Mouse (Mus musculus) lung, adult 10 weeks (tissue): ENCODE data around the gene Elf3. TPM values are rescaled to one million over a fixed set of nuclear protein-coding genes. Genes with fewer than 3 reads are reported as not detected.

Experiments used
- polyA plus RNA-seq: library from polyadenylated mRNA; stranded (reverse); fragments of 350-450 nt; fragmentation: Illumina TruSeq; extraction: RNeasy Lipid Tissue Mini Kit (QIAGEN cat#74804); gene quantifications from one replicate; pipeline ENCODE4 v1.2.3, GENCODE M21; 2014; ENCODE audit warnings: low read depth, low replicate concordance; ENCODE audit not compliant: insufficient read depth

Elf3 gene
- polyA plus RNA-seq: 18.8 TPM

DNA sequence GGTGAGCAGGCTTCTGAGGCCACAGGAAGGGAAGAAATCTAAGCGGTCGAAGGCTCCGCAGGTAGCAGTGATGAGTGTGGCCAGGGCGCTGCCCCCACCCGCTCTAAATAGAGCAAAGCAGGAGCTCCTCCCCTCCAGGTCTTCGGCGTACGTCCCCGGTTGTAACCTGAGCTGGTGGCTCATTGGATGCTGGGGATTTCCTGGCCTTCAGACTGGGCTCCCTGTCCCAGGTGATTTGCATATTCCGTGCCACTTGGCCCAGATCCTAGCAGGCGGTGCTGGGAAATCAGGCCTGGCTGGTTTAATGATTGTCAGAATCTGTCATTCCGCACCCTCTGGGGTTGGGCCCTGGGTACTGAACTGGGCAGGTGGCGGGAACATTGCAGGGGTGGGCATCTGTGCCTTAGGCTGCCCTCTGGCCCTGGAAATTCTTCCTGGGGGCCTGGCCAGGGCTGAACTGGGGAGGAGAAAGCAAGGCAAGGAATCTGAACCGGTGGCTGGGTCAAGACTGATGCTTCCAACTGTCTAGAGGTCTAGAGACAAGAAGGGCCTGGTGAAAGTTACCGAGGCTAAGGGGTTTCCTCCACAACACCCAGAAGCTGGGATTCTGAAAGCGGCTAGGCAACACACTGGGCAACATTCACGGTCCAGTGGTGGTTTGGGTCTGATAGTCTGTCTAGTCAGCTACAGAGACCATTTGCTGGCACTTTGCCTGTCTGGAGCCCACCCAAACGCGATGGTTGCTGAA is at the start of gene Elf3:
Gene Elf3 (minus strand): TSS at position 189 of the 748 bp plus-strand sequence.

DNA sequence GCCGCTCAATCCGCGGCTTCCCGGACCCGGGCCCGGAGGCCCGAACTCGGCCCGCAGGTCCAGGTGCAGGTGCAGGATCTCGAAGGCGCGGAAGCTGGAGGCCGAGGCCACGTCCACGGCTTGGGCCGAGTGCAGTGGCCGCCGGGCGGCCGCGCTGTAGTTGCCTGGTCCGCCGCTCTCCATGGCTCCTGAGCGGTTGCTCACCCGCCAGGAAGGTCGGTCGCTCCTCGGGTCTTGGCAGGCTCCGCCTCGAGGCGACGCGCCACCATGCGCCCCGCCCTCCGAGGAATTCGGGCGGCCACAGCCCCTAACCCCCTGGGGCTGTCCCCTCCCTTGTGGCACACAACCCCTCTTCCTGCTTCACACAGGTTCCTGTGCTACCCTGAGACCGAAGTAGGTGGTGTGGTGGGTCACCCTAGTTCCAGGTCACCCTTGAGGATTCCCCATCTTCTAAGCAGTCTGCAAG is 25.5 kb upstream of the Elf3 start, which contains the start of gene Rnpep:
Gene Rnpep (minus strand): TSS at position 259 of the 466 bp plus-strand sequence.

Other genes with a start within 250 kb of the Elf3 start
- 2.3 TPM for gene Lgr6, start 153.3 kb downstream of the Elf3 start, polyA plus RNA-seq
- gene Ptpn7, start 125.9 kb downstream of the Elf3 start, polyA plus RNA-seq: 2.6 TPM
- 42.2 TPM for gene Arl8a, start 111.7 kb downstream of the Elf3 start, polyA plus RNA-seq
- gene Gpr37l1, start 90.9 kb downstream of the Elf3 start, polyA plus RNA-seq: 0.27 TPM
- gene Rnpep, start 25.5 kb upstream of the Elf3 start, polyA plus RNA-seq: 43.3 TPM
- gene Timm17a, start 55.2 kb upstream of the Elf3 start, polyA plus RNA-seq: 64.8 TPM
- gene Lmod1, start 66.2 kb upstream of the Elf3 start, polyA plus RNA-seq: 7.1 TPM
- 5.9 TPM for gene Shisa4, start 116.7 kb upstream of the Elf3 start, polyA plus RNA-seq
- gene Ipo9, start 171.9 kb upstream of the Elf3 start, polyA plus RNA-seq: 9.3 TPM